Mouse (Mus musculus): ENCODE measurements around the gene Ccdc180. TPM values are rescaled to one million over a fixed set of nuclear protein-coding genes. Genes with fewer than 3 reads are reported as not detected.

The Ccdc180 gene
- polyA plus RNA-seq, 1 experiment from 2014 or later, result 2.4 TPM

DNA sequence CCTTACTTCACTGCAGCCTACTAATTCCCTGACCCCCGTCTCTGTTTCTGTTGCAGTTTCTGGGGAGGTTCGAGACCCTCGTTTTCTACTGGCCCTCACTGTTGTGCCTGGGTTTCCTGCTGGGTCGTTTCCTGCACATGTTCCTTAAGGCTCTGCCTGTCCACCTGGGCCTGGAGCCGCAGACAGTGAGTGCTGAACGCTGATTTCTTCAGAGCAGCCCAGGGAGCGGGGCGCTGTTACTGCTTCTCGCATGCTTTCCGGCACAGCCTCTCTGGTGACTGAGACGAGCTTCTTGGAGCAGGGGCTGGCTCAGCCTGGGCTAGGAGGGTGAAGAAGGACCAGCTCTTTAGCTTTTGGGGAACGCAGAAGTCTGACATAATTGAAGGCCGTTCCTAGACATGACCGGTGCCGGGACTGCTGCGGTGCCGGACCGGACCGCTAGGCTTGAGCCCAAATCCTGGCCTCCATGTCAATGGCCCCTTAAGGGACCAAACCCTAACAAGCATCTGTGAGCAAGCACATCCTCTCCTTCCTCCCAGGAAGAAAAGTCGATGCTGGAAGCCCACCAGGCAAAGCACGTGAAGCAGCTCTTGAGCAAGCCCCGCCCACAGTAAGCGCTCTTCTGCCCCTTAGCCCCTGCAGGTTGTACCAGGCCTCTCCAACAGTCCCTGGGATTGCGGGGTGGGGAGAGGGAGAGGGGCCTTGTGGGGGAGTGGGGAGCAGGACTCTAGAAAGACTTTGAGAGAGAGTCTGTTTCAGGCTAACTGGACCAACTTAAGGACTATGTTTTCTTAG lies 20.9 kb upstream of the Ccdc180 start:
- Histone ChIP-seq H3K9ac (no peak overlapping the region), H3K27me3 (no peaks in the 10 kb centered on the region), H3K4me3 (replicated peaks) (0 out of 2 replicates have a peak overlapping the region, but pooled peaks have one; percentile 5), H3K4me2 (replicated peaks) (peak overlapping the region; percentile 36), H3K9me3 (replicated peaks) (no peaks in the 10 kb centered on the region), H3K36me3 (no peaks in the 10 kb centered on the region), H3K4me1 (peaks cover 6% of the 10 kb centered on the region), H3K27ac (replicated peaks) (no peak overlapping the region)
- WGBS, result 14% methylated on average over 24 of the region's 24 CpGs
- no peak for ATAC-seq (ENCODE audit: insufficient number of reproducible peaks, low FRiP score, low TSS enrichment, low read depth)

GRCm38 (mm10) chr4:45872147-45872546 lies 18.0 kb upstream of the Ccdc180 start:
- WGBS, result 66% methylated on average over 2 of the region's 2 CpGs
- no peak for ATAC-seq (ENCODE audit: insufficient number of reproducible peaks, low FRiP score, low TSS enrichment, low read depth)
- H3K4me3 ChIP-seq (replicated peaks), result no peak overlapping the region

GRCm38 (mm10) chr4:45878929-45879328 lies 11.2 kb upstream of the Ccdc180 start:
- no peak overlapping the region for H3K4me3 ChIP-seq (replicated peaks)
- 42% methylated on average over 5 of the region's 5 CpGs for WGBS
- no peak overlapping the region for H3K27ac ChIP-seq (replicated peaks)

More at GRCm38 (mm10) chr4:45872147-45872546, 18.0 kb upstream of the Ccdc180 start:
- H3K27me3 ChIP-seq, result no peaks in the 10 kb centered on the region
- no peaks in the 10 kb centered on the region for H3K36me3 ChIP-seq
- peaks cover 6% of the 10 kb centered on the region for H3K4me1 ChIP-seq
- no peak overlapping the region for H3K4me2 ChIP-seq (replicated peaks)
- H3K9me3 ChIP-seq (replicated peaks), result no peaks in the 10 kb centered on the region
- no peak overlapping the region for H3K9ac ChIP-seq
- H3K27ac ChIP-seq (replicated peaks), result no peak overlapping the region

GRCm38 (mm10) chr4:45882521-45882920 lies 7.6 kb upstream of the Ccdc180 start:
- WGBS, result 78% methylated on average over 9 of the region's 9 CpGs
- H3K27me3 ChIP-seq, result no peaks in the 10 kb centered on the region

More at GRCm38 (mm10) chr4:45878929-45879328, 11.2 kb upstream of the Ccdc180 start:
- H3K27me3 ChIP-seq, result no peaks in the 10 kb centered on the region
- no peak for ATAC-seq (ENCODE audit: insufficient number of reproducible peaks, low FRiP score, low TSS enrichment, low read depth)
- no peak overlapping the region for H3K4me2 ChIP-seq (replicated peaks)
- no peaks in the 10 kb centered on the region for H3K9me3 ChIP-seq (replicated peaks)
- no peak overlapping the region for H3K9ac ChIP-seq
- no peaks in the 10 kb centered on the region for H3K36me3 ChIP-seq
- H3K4me1 ChIP-seq, result no peaks in the 10 kb centered on the region

DNA sequence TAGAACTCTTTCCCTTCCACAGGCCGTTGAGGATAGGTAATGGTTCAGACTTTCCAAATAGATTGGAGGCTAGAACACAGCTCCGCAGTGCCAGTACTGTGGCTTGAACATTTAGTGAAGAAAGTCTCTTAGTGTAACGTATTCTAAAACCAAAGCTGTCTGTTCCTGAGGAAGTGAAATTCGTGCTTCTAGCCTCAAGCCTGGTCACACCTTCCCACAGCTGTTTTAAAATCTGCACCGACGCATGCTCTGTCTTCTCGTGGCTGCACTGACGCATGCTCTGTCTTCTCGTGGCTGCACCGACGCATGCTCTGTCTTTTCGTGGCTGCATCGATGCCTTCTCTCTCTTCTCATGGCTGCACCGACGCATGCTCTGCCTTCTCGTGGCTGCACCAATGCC lies 6.9 kb upstream of the Ccdc180 start:
- no peak overlapping the region for H3K4me3 ChIP-seq (replicated peaks)

More at GRCm38 (mm10) chr4:45882521-45882920, 7.6 kb upstream of the Ccdc180 start:
- no peak overlapping the region for H3K4me2 ChIP-seq (replicated peaks)
- no peaks in the 10 kb centered on the region for H3K9me3 ChIP-seq (replicated peaks)
- no peak overlapping the region for H3K27ac ChIP-seq (replicated peaks)
- ATAC-seq (ENCODE audit: insufficient number of reproducible peaks, low FRiP score, low TSS enrichment, low read depth), result no peak
- no peak overlapping the region for H3K9ac ChIP-seq
- no peaks in the 10 kb centered on the region for H3K4me1 ChIP-seq
- no peaks in the 10 kb centered on the region for H3K36me3 ChIP-seq
- H3K4me3 ChIP-seq (replicated peaks), result no peak overlapping the region

GRCm38 (mm10) chr4:45889487-45889886 lies 616 bp upstream of the Ccdc180 start:
- H3K36me3 ChIP-seq, result no peaks in the 10 kb centered on the region
- H3K4me3 ChIP-seq (replicated peaks), result no peak overlapping the region
- H3K4me1 ChIP-seq, result peaks cover 7% of the 10 kb centered on the region
- H3K27ac ChIP-seq (replicated peaks), result no peak overlapping the region
- H3K9me3 ChIP-seq (replicated peaks), result no peaks in the 10 kb centered on the region
- no peak overlapping the region for H3K4me2 ChIP-seq (replicated peaks)
- WGBS, result 61% methylated on average over 6 of the region's 6 CpGs
- no peak for ATAC-seq (ENCODE audit: insufficient number of reproducible peaks, low FRiP score, low TSS enrichment, low read depth)
- no peak overlapping the region for H3K9ac ChIP-seq
- no peaks in the 10 kb centered on the region for H3K27me3 ChIP-seq

More for the DNA sequence above, 6.9 kb upstream of the Ccdc180 start:
- no peaks in the 10 kb centered on the region for H3K4me1 ChIP-seq
- no peaks in the 10 kb centered on the region for H3K36me3 ChIP-seq
- no peak overlapping the region for H3K4me2 ChIP-seq (replicated peaks)
- no peaks in the 10 kb centered on the region for H3K9me3 ChIP-seq (replicated peaks)
- H3K27me3 ChIP-seq, result no peaks in the 10 kb centered on the region
- 91% methylated on average over 16 of the region's 16 CpGs for WGBS
- no peak overlapping the region for H3K9ac ChIP-seq
- H3K27ac ChIP-seq (replicated peaks), result no peak overlapping the region
- ATAC-seq (ENCODE audit: insufficient number of reproducible peaks, low FRiP score, low TSS enrichment, low read depth), result no peak

- Histone ChIP-seq H3K4me1 (peaks cover 4% of the 10 kb centered on the region; the same call in 1 of the 2 replicates), H3K9me3 (replicated peaks) (no peaks in the 10 kb centered on the region), H3K27ac (replicated peaks) (no peak overlapping the region), H3K36me3 (no peaks in the 10 kb centered on the region), H3K27me3 (no peaks in the 10 kb centered on the region), H3K9ac (no peak overlapping the region), H3K4me2 (replicated peaks) (no peak overlapping the region), H3K4me3 (replicated peaks) (no peak overlapping the region)
- no peak for ATAC-seq (ENCODE audit: insufficient number of reproducible peaks, low FRiP score, low TSS enrichment, low read depth)
- WGBS, result 16% methylated on average over 16 of the region's 16 CpGs
Observed at GRCm38 (mm10) chr4:45896425-45897081, 6.5 kb downstream of the Ccdc180 start.

DNA sequence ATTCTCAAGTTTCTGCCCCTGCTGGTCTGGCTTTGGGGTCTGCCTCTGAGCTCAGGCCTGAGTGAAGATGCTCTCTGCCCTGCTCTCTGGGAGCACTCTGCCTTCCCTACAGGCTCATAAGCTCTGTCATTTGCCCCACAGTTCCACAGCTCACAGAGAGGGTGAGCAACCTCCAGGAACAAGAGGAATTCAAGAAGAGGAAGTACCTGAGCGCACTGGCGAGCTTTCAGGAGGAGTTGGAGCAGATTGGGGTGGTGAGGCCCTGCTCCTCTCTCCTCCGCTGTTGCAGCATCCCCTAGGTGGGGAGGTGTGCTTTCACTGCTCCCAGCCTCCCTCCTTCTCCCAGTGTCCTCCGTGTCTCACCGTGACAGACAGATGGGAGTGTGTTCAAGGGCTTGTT lies 8.3 kb downstream of the Ccdc180 start:
- H3K9ac ChIP-seq, result no peak overlapping the region

DNA sequence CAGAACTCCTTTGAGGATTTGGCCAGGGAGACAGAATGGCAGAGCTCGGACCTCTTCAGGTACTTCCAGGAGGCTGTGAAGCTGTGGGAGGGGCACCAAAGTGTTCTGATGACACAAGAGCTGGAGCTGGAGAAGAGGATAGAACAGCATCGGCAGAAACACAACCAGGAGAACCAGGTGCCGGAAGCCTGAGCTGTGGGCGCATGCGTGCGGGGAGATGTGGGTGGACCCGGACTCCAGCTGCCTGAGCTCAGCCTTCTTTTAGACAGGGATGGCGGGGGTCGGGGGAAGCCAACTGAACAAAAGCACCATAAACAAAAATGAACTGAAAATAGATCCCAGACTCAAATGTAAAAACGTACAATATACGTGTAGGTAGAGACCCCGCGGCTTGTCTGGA lies 19.2 kb downstream of the Ccdc180 start:
- WGBS, result 86% methylated on average over 13 of the region's 13 CpGs
- no peaks in the 10 kb centered on the region for H3K27me3 ChIP-seq
- no peaks in the 10 kb centered on the region for H3K36me3 ChIP-seq
- no peak overlapping the region for H3K4me3 ChIP-seq (replicated peaks)
- H3K27ac ChIP-seq (replicated peaks), result no peak overlapping the region
- no peak for ATAC-seq (ENCODE audit: insufficient number of reproducible peaks, low FRiP score, low TSS enrichment, low read depth)
- no peak overlapping the region for H3K4me2 ChIP-seq (replicated peaks)
- H3K9me3 ChIP-seq (replicated peaks), result no peaks in the 10 kb centered on the region
- H3K9ac ChIP-seq, result no peak overlapping the region
- no peaks in the 10 kb centered on the region for H3K4me1 ChIP-seq

More for the DNA sequence above, 8.3 kb downstream of the Ccdc180 start:
- H3K4me2 ChIP-seq (replicated peaks), result no peak overlapping the region
- peaks cover 4% of the 10 kb centered on the region; the same call in 1 of the 2 replicates for H3K4me1 ChIP-seq
- WGBS, result 42% methylated on average over 5 of the region's 5 CpGs
- H3K4me3 ChIP-seq (replicated peaks), result no peak overlapping the region
- no peak overlapping the region for H3K27ac ChIP-seq (replicated peaks)
- H3K36me3 ChIP-seq, result no peaks in the 10 kb centered on the region
- ATAC-seq (ENCODE audit: insufficient number of reproducible peaks, low FRiP score, low TSS enrichment, low read depth), result no peak
- no peaks in the 10 kb centered on the region for H3K9me3 ChIP-seq (replicated peaks)
- H3K27me3 ChIP-seq, result no peaks in the 10 kb centered on the region

DNA sequence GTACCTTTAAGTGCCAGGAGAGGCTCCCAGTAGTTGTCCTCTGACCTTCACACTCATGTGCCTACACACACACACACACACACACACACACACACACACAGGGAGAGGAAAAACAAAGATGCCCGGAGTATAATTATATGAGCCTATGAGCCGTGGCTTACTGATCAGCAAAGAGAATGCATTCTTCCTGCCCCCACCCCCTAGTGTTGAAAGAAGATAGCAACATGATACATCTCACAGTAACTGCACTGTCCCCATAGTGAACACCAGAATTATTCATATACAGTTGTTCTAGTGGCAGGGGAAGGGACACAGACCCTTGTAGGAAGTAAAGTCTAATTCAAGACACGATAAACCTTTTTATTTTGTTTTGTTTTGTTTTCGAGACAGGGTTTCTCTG lies 19.8 kb downstream of the Ccdc180 start:
- H3K4me1 ChIP-seq, result no peaks in the 10 kb centered on the region
- no peaks in the 10 kb centered on the region for H3K9me3 ChIP-seq (replicated peaks)
- 61% methylated on average over 4 of the region's 4 CpGs for WGBS
- no peak overlapping the region for H3K4me3 ChIP-seq (replicated peaks)
- ATAC-seq (ENCODE audit: insufficient number of reproducible peaks, low FRiP score, low TSS enrichment, low read depth), result no peak
- H3K27ac ChIP-seq (replicated peaks), result no peak overlapping the region
- no peaks in the 10 kb centered on the region for H3K36me3 ChIP-seq
- H3K27me3 ChIP-seq, result no peaks in the 10 kb centered on the region
- no peak overlapping the region for H3K9ac ChIP-seq
- H3K4me2 ChIP-seq (replicated peaks), result no peak overlapping the region

GRCm38 (mm10) chr4:45911256-45911655 lies 21.2 kb downstream of the Ccdc180 start:
- 74% methylated on average over 5 of the region's 5 CpGs for WGBS
- no peak for ATAC-seq (ENCODE audit: insufficient number of reproducible peaks, low FRiP score, low TSS enrichment, low read depth)
- H3K27me3 ChIP-seq, result no peaks in the 10 kb centered on the region
- no peak overlapping the region for H3K27ac ChIP-seq (replicated peaks)
- H3K9me3 ChIP-seq (replicated peaks), result no peaks in the 10 kb centered on the region
- H3K36me3 ChIP-seq, result no peaks in the 10 kb centered on the region
- H3K4me2 ChIP-seq (replicated peaks), result no peak overlapping the region
- H3K9ac ChIP-seq, result no peak overlapping the region
- H3K4me1 ChIP-seq, result no peaks in the 10 kb centered on the region
- no peak overlapping the region for H3K4me3 ChIP-seq (replicated peaks)

Data from embryonic facial prominence, embryonic 15.5 days (tissue).